Mouse (Mus musculus): ENCODE data around the gene BC028528.

DNA sequence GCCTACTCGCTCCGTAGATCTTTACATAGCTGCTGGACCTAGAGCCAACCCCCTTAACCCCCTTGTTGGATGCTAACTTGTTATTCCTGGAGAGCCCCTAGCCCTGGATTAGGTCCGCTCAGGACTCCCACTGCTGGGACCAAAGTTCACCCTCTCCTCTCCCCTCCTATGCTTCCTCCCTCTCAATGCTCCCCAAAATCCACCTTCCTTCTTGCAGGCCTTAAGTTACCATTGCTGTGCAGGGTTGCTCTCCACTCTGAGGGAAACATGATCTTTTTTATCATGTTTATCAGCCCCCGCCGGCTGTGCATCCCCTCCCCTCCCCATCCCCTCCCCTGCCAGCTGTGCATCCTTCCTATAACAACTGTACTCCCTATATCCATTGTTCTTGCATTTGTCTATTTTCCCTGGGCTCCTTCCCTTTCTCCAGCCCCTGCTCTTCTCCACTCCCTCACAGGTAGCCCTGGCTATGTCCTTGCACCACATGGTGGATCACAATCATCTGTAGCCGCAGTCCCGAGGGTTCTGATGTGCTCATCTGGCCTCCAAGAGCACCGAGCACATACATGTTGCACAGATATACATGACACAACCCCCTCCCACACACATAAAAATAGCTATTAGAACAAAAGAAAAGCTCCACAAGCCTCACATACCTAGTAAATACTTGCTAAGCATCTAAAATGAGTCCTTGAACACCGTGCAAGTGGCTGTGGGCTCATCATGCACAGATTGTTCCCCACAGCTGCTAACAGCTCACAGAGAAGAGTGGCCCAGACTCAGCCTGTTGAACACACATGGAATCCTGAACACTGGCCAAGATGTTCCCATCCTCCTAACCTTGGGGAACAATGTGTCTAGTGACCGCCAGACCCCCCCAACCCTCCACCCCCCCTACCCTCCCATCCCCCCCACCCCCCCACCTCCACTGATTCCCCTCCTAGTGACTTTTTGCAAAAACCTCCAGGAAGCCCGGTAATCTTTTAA lies 554 bp upstream of the BC028528 start:
- TF ChIP-seq CTCF (IDR thresholded peaks at IDR 0.05; ENCODE audit: extremely low read depth, insufficient read length, insufficient replicate concordance, low read depth, low read length), result no peak
- TF ChIP-seq POLR2A (IDR thresholded peaks at IDR 0.05; ENCODE audit: low read depth, low read length), result no peak
